Comparison of ENCODE assay signal across 11 mouse cellular contexts in the genomic region with DNA sequence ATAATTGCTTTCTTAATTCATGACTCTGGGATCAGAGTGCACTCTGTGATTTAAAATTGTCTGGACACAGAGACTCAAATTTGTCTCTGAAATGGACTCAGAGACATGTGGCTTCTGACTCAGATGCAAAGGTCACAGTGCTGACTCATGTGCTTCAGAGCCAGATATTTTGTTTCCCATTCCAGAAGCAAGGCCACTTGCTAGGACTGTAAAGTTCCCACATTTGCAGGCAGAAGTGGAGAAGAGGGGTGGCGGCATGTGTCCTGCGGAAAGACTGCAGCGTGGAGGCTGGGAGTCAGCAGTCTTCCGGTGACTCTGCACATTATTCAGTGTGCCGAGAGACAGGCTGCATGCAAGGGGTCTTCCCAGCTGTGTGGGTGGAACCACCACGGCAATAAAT.
DNase-seq lines count a peak whose midpoint lies in the region; ATAC-seq lines count a peak whose summit lies in the region.
"Had no signal": no experiment of that assay in that cellular context is flagged by ENCODE, and none has a peak within 500 bp of the region (broad histone marks: within the 10 kb centered on the region; RNA-seq: fewer than 3 reads in every experiment).

No protein-coding gene starts in this region.

- H3K4me3 ChIP-seq in intestine, embryonic 15.5 days (replicated peaks), result no peak overlapping the region
- H3K4me3 ChIP-seq: embryonic facial prominence, embryonic 13.5 days had no signal

- no peaks in the 10 kb centered on the region for H3K27me3 ChIP-seq in intestine, embryonic 15.5 days (replicated peaks)
- H3K27me3 ChIP-seq: embryonic facial prominence, embryonic 13.5 days had no signal

- no peaks in the 10 kb centered on the region for H3K36me3 ChIP-seq in intestine, embryonic 15.5 days
- H3K36me3 ChIP-seq: embryonic facial prominence, embryonic 13.5 days had no signal

- no peaks in the 10 kb centered on the region for H3K9me3 ChIP-seq in intestine, embryonic 15.5 days
- H3K9me3 ChIP-seq: embryonic facial prominence, embryonic 13.5 days had no signal

- 45% methylated on average over 6 of the region's 6 CpGs for WGBS in intestine, embryonic 15.5 days

- H3K27ac ChIP-seq in intestine, embryonic 15.5 days, result no peak overlapping the region
- H3K27ac ChIP-seq: embryonic facial prominence, embryonic 13.5 days had no signal

- H3K4me2 ChIP-seq in intestine, embryonic 15.5 days (replicated peaks), result no peak overlapping the region
- H3K4me2 ChIP-seq: embryonic facial prominence, embryonic 13.5 days; midbrain, embryonic 11.5 days had no signal

- no peak for ATAC-seq in cerebellum, adult (ENCODE audit: insufficient number of reproducible peaks, low FRiP score, low TSS enrichment)
- ATAC-seq in intestine, embryonic 15.5 days, result no peak
- ATAC-seq: activated CD4-positive, CD25-positive, alpha-beta regulatory T cell, adult 4 months had no signal

- DNase-seq in cerebellum, adult 9-10 months, result peak; percentile 11
- peak; percentile 53 for DNase-seq in ovary, adult 18-20 months (ENCODE audit: low spot score)
- no peak for DNase-seq in ovary, postnatal 10 days (ENCODE audit: low spot score)
- peak; percentile 69 for DNase-seq in kidney, adult 11 months
- DNase-seq in ovary, postnatal 14 days (ENCODE audit: low spot score), result peak; percentile 2
- DNase-seq in frontal cortex, postnatal 36 days (ENCODE audit: low spot score in 2 of 2), result no peak

- H3K4me1 ChIP-seq in intestine, embryonic 15.5 days (replicated peaks), result no peaks in the 10 kb centered on the region

- H3K9ac ChIP-seq in intestine, embryonic 15.5 days, result no peak overlapping the region
- H3K9ac ChIP-seq: embryonic facial prominence, embryonic 13.5 days had no signal

Comparison
In these comparisons a context has a peak if more than half of its experiments do, and no peak if none do; other contexts are left out.
1. DNase-seq: peak in cerebellum, adult 9-10 months (single experiment), ovary, adult 18-20 months (single experiment), kidney, adult 11 months (single experiment) and ovary, postnatal 14 days (single experiment); none in ovary, postnatal 10 days (single experiment) and frontal cortex, postnatal 36 days (0 of 2).